Mouse (Mus musculus) C2C12 (cell line): ENCODE measurements around the gene Aph1c. TPM values are rescaled to one million over a fixed set of nuclear protein-coding genes. Genes with fewer than 3 reads are reported as not detected.
A peak's percentile ranks its signal among the peaks of the same experiment; 100 is the strongest.

Experiments
- H3K27me3 ChIP-seq: one replicate; pipeline ENCODE4 v1.6.1; 2011; ENCODE audit not compliant: control insufficient read depth, insufficient read depth, insufficient read length
- H3K36me3 ChIP-seq: one replicate; pipeline ENCODE4 v1.6.1; 2011; ENCODE audit not compliant: control insufficient read depth, insufficient read depth
- H3K4me3 ChIP-seq: one replicate; pipeline ENCODE4 v1.5.1; 2011; ENCODE audit warnings: mild to moderate bottlenecking, control low read depth; ENCODE audit not compliant: poor library complexity, insufficient read depth, severe bottlenecking
- H3K79me2 ChIP-seq: one replicate; pipeline ENCODE4 v1.6.1; 2011; ENCODE audit not compliant: control insufficient read depth, insufficient read depth
- H3K79me3 ChIP-seq: one replicate; pipeline ENCODE4 v1.6.1; 2011; ENCODE audit warnings: low read depth, control low read depth
- H3ac ChIP-seq: one replicate; pipeline ENCODE3; 2011; ENCODE audit warnings: low read depth; ENCODE audit not compliant: control insufficient read depth, insufficient read length
- CEBPB ChIP-seq: IDR thresholded peaks from one replicate; pipeline ENCODE4 v1.6.1; 2011; ENCODE audit warnings: low read depth, mild to moderate bottlenecking, control low read depth, moderate library complexity
- CTCF ChIP-seq: IDR thresholded peaks from one replicate; pipeline ENCODE4 v1.5.1; 2011; ENCODE audit not compliant: control insufficient read depth, insufficient read depth, insufficient read length
- FOSL1 ChIP-seq: IDR thresholded peaks from one replicate; pipeline ENCODE4 v1.8.0; 2011; ENCODE audit warnings: mild to moderate bottlenecking, low read length; ENCODE audit not compliant: poor library complexity, insufficient read depth, severe bottlenecking
- MAX ChIP-seq: IDR thresholded peaks from one replicate; pipeline ENCODE4 v1.6.1; 2011; ENCODE audit warnings: mild to moderate bottlenecking, control low read depth
- MYOD1 ChIP-seq: IDR thresholded peaks from one replicate; pipeline ENCODE4 v1.6.1; 2011; ENCODE audit warnings: low read depth; ENCODE audit not compliant: control insufficient read depth, insufficient read length
- MYOG ChIP-seq: IDR thresholded peaks from one replicate; pipeline ENCODE4 v1.6.1; 2011; ENCODE audit not compliant: control insufficient read depth, insufficient read length; ENCODE audit errors: extremely low read depth
- USF1 ChIP-seq: IDR thresholded peaks from one replicate; pipeline ENCODE4 v1.6.1; 2011; ENCODE audit warnings: low read depth, mild to moderate bottlenecking, control low read depth, moderate library complexity
- polyA plus RNA-seq: library from polyadenylated mRNA; unstranded; fragments of >200 nt; fragmentation: generic; extraction: Trizol; gene quantifications from one replicate; pipeline ENCODE4 v1.2.1, GENCODE M21; 2012; ENCODE audit warnings: missing spikeins

Aph1c gene
- polyA plus RNA-seq, 1 experiment = 0.49 TPM

- no peak overlapping the region for H3ac ChIP-seq
- H3K79me3 ChIP-seq = no peaks in the 10 kb centered on the region
- no peak overlapping the region for H3K4me3 ChIP-seq
- H3K36me3 ChIP-seq = peaks cover 3% of the 10 kb centered on the region
- H3K27me3 ChIP-seq = no peaks in the 10 kb centered on the region
- H3K79me2 ChIP-seq = no peaks in the 10 kb centered on the region
- TF ChIP-seq FOSL1 = no peak
- no peak for TF ChIP-seq MAX
- no peak for TF ChIP-seq CTCF
- no peak for TF ChIP-seq CEBPB
- TF ChIP-seq MYOG = no peak
- TF ChIP-seq USF1 = no peak
- TF ChIP-seq MYOD1 = no peak
Measured at GRCm38 (mm10) chr9:66852592-66852991, 18.1 kb upstream of the Aph1c start.

DNA sequence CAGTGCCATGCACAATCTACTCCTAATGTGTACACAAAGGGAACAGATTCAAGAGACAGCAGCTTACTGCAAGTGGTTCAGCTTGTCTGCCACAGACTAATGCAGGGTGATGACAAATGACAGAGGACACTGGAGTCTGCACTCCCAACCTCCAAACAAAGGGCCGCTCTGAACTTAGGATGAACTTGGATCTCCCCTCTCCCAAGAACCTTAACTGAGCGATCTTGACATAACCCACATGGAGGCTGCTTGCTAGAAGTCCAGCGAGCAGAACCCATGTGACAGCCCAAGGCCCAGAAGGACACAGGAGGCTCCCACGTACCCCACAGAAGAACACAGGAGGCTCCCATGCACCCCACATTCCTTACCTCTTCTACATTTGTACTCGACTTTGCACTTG lies 16.4 kb upstream of the Aph1c start:
- H3K79me2 ChIP-seq = no peaks in the 10 kb centered on the region
- H3K4me3 ChIP-seq = no peak overlapping the region
- peaks cover 12% of the 10 kb centered on the region for H3K36me3 ChIP-seq
- TF ChIP-seq MYOD1 (no peak), FOSL1 (no peak), MAX (no peak), MYOG (no peak), USF1 (no peak), CTCF (no peak), CEBPB (no peak)
- no peak overlapping the region for H3ac ChIP-seq
- H3K27me3 ChIP-seq = no peaks in the 10 kb centered on the region
- no peaks in the 10 kb centered on the region for H3K79me3 ChIP-seq

DNA sequence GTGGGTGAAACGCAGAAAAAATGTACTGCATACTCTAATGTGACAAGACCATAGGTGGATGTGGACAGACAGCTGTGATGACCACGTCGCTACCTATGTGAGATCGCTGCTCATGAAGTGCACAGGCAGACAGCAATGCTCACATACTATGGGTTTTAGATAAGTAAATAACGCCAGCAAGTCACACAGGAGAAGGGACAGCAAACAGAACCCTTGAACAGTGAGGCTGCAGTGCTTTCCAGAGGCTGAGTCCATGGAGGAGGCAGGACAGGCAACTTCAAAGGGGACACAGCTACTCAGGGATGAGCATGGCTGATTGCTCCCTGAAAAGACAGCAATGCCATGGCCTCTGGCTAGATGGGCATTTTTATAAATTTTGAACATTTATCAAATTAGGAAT lies 12.3 kb upstream of the Aph1c start:
- Histone ChIP-seq H3K27me3 (no peaks in the 10 kb centered on the region), H3K4me3 (no peak overlapping the region), H3K36me3 (peaks cover 9% of the 10 kb centered on the region), H3K79me2 (no peaks in the 10 kb centered on the region), H3K79me3 (no peaks in the 10 kb centered on the region), H3ac (no peak overlapping the region)
- no peak for TF ChIP-seq CTCF
- no peak for TF ChIP-seq MYOD1
- TF ChIP-seq MYOG = no peak
- TF ChIP-seq FOSL1 = no peak
- no peak for TF ChIP-seq USF1
- TF ChIP-seq MAX = no peak
- no peak for TF ChIP-seq CEBPB

- Histone ChIP-seq H3ac (peak overlapping the region; percentile 5), H3K79me3 (no peaks in the 10 kb centered on the region), H3K36me3 (no peaks in the 10 kb centered on the region), H3K4me3 (peak overlapping the region; percentile 11), H3K27me3 (no peaks in the 10 kb centered on the region), H3K79me2 (no peaks in the 10 kb centered on the region)
- TF ChIP-seq MYOD1 (no peak), CTCF (no peak), USF1 (no peak), MAX (peak; percentile 11), MYOG (no peak), FOSL1 (no peak), CEBPB (no peak)
Measured at GRCm38 (mm10) chr9:66835097-66835480, 563 bp upstream of the Aph1c start.

DNA sequence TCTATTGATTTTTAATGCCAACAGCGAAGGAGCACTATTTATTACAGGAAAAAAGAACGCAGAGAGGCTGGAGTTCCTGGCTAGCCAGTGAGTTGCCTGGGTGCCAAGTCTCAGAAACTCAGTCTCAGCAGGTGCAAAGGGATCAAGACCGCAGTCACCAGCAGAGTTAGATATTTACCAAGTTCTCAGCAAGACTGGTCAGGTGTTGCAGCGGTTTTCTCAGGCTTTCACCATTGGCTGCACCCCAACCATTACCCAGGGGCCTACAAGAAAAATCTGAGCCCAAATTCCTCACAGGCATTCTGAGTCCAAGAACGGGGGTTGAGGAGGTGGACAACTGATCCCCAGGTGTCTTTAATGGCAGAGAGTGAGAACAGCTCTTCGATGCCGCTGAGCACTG lies 675 bp downstream of the Aph1c start:
- no peaks in the 10 kb centered on the region for H3K79me3 ChIP-seq
- H3K36me3 ChIP-seq = no peaks in the 10 kb centered on the region
- no peak overlapping the region for H3K4me3 ChIP-seq
- H3ac ChIP-seq = no peak overlapping the region
- TF ChIP-seq USF1 (no peak), FOSL1 (no peak), MYOD1 (no peak), MAX (no peak), CEBPB (no peak), CTCF (no peak), MYOG (no peak)
- H3K79me2 ChIP-seq = no peaks in the 10 kb centered on the region
- H3K27me3 ChIP-seq = no peaks in the 10 kb centered on the region

- Histone ChIP-seq H3K27me3 (no peaks in the 10 kb centered on the region), H3ac (no peak overlapping the region), H3K79me2 (no peaks in the 10 kb centered on the region), H3K36me3 (no peaks in the 10 kb centered on the region), H3K79me3 (no peaks in the 10 kb centered on the region), H3K4me3 (no peak overlapping the region)
- TF ChIP-seq MYOG = no peak
- no peak for TF ChIP-seq CTCF
- TF ChIP-seq MAX = no peak
- no peak for TF ChIP-seq USF1
Measured at GRCm38 (mm10) chr9:66832366-66832908, 2.1 kb downstream of the Aph1c start.
